In genomic region chr15:80366899-80367298, GRCm38 (mm10) we compare ENCODE assay signal across 8 mouse cellular contexts.
DNase-seq lines count a peak whose midpoint lies in the region; ATAC-seq and TF ChIP-seq lines count a peak whose summit lies in the region.

No protein-coding gene starts in this region.

- 38% methylated on average over 16 of the region's 16 CpGs for WGBS in hindbrain, embryonic 11.5 days
- WGBS in lung, postnatal 0 days = 13% methylated on average over 16 of the region's 16 CpGs

- TF ChIP-seq EP300 in lung, postnatal 0 days (IDR thresholded peaks at IDR 0.05) = no peak

- no peak overlapping the region for H3K9ac ChIP-seq in hindbrain, embryonic 11.5 days (ENCODE audit: low read depth, low read length)
- H3K9ac ChIP-seq in lung, postnatal 0 days (replicated peaks; ENCODE audit: low read depth) = no peak overlapping the region

- no peak for TF ChIP-seq POLR2A in myocyte (IDR thresholded peaks at IDR 0.05; ENCODE audit: insufficient read length, low read depth)

- no peak for TF ChIP-seq CTCF in gastrocnemius, adult 2 months (IDR thresholded peaks at IDR 0.05)
- TF ChIP-seq CTCF in lung, postnatal 0 days (IDR thresholded peaks at IDR 0.05) = no peak

- intact Hi-C loops in gastrocnemius, adult 2 months (cut with DNase I) = no loop called here
- intact Hi-C loops in gastrocnemius, postnatal 14 days (cut with DNase I; ENCODE audit: low total_unique reads) = no loop called here

- no peaks in the 10 kb centered on the region for H3K9me3 ChIP-seq in hindbrain, embryonic 11.5 days (ENCODE audit: control insufficient read depth, low read length)
- H3K9me3 ChIP-seq in lung, postnatal 0 days (ENCODE audit: low read length) = no peaks in the 10 kb centered on the region

- H3K27ac ChIP-seq in gastrocnemius, adult 2 months = no peak overlapping the region
- H3K27ac ChIP-seq in hindbrain, embryonic 11.5 days (ENCODE audit: low read depth, low read length) = no peak overlapping the region
- no peak overlapping the region for H3K27ac ChIP-seq in lung, postnatal 0 days (ENCODE audit: low read length)

- H3ac ChIP-seq in myocyte (ENCODE audit: control insufficient read depth, insufficient read length) = no peak overlapping the region

- no peaks in the 10 kb centered on the region for H3K27me3 ChIP-seq in hindbrain, embryonic 11.5 days (ENCODE audit: control insufficient read depth, insufficient read depth, low read length)
- peaks cover 33% of the 10 kb centered on the region for H3K27me3 ChIP-seq in myocyte (ENCODE audit: control insufficient read depth, insufficient read depth, insufficient read length)
- 0 out of 2 replicates have a peak, but pooled peaks cover 3% of the 10 kb centered on the region for H3K27me3 ChIP-seq in lung, postnatal 0 days (replicated peaks; ENCODE audit: insufficient read depth, low read length)

- DNase-seq in gastrocnemius, adult 2 months = peak; percentile 53
- DNase-seq in gastrocnemius, postnatal 14 days = no peak
- DNase-seq in ZHBTc4 (ENCODE audit: low read depth, low spot score) = peak; percentile 15
- DNase-seq in hindbrain, embryonic 11.5 days (ENCODE audit: low spot score) = peak; percentile 47
- no peak for DNase-seq in c-Kit-positive CD71-positive TER-119-positive erythroid progenitor cells, embryonic 14.5 days (ENCODE audit: low spot score)
- no peak for DNase-seq in cerebellum, adult 9-10 months
- no peak for DNase-seq in lung, postnatal 0 days (ENCODE audit: low spot score)

- H3K4me3 ChIP-seq in gastrocnemius, adult 2 months = no peak overlapping the region
- H3K4me3 ChIP-seq in hindbrain, embryonic 11.5 days (ENCODE audit: low read depth, low read length) = no peak overlapping the region
- H3K4me3 ChIP-seq in myocyte = no peak overlapping the region
- no peak overlapping the region for H3K4me3 ChIP-seq in lung, postnatal 0 days (ENCODE audit: low read depth, low read length)

- no peaks in the 10 kb centered on the region; the same call in 1 of the 2 replicates for H3K4me1 ChIP-seq in hindbrain, embryonic 11.5 days (replicated peaks; ENCODE audit: control insufficient read depth, insufficient read depth, low read length)
- no peaks in the 10 kb centered on the region for H3K4me1 ChIP-seq in lung, postnatal 0 days (ENCODE audit: insufficient read depth, low read depth, low read length)

- no peaks in the 10 kb centered on the region for H3K36me3 ChIP-seq in hindbrain, embryonic 11.5 days (ENCODE audit: control insufficient read depth, insufficient read depth, low read length)
- no peaks in the 10 kb centered on the region for H3K36me3 ChIP-seq in myocyte (ENCODE audit: control insufficient read depth, insufficient read depth)
- no peaks in the 10 kb centered on the region for H3K36me3 ChIP-seq in lung, postnatal 0 days (ENCODE audit: insufficient read depth, low read length)

- H3K79me2 ChIP-seq in myocyte (ENCODE audit: control insufficient read depth, insufficient read depth) = no peaks in the 10 kb centered on the region

- H3K4me2 ChIP-seq in hindbrain, embryonic 11.5 days (replicated peaks; ENCODE audit: low read depth, low read length) = no peak overlapping the region
- H3K4me2 ChIP-seq in myocyte (ENCODE audit: low read depth) = peak overlapping the region; percentile 6
- H3K4me2 ChIP-seq in lung, postnatal 0 days (replicated peaks; ENCODE audit: low read depth, low read length) = no peak overlapping the region

- no peak for ATAC-seq in hindbrain, embryonic 11.5 days (ENCODE audit: low FRiP score)
- ATAC-seq in lung, postnatal 0 days = no peak

TF ChIP-seq in myocyte, 11 proteins besides CTCF, POLR2A, EP300 and RAD21:
- TF ChIP-seq MAX (IDR thresholded peaks at IDR 0.05; ENCODE audit: low read depth) = no peak
- TF ChIP-seq TCF12 (IDR thresholded peaks at IDR 0.05; ENCODE audit: insufficient read depth, poor library complexity, severe bottlenecking) = peak; percentile 81
- TF ChIP-seq E2F4 (IDR thresholded peaks at IDR 0.05; ENCODE audit: insufficient read depth) = no peak
- TF ChIP-seq USF1 (IDR thresholded peaks at IDR 0.05; ENCODE audit: low read depth) = no peak
- peak; percentile 66 to 93 (median 93) for TF ChIP-seq MYOD1 (IDR thresholded peaks at IDR 0.05; ENCODE audit: control insufficient read depth in 1 of 3, insufficient read length in 2 of 3, low read depth in 2 of 3)
- no peak for TF ChIP-seq SRF (IDR thresholded peaks at IDR 0.05; ENCODE audit: control insufficient read depth, insufficient read length, low read depth)
- TF ChIP-seq MYOG (IDR thresholded peaks at IDR 0.05; ENCODE audit: control insufficient read depth in 1 of 3, insufficient read depth in 1 of 3, insufficient read length in 2 of 3, low read depth in 2 of 3) = peak; percentile 45 to 80 (median 78)
- TF ChIP-seq POLR2AphosphoS2 (IDR thresholded peaks at IDR 0.05; ENCODE audit: insufficient read length, low read depth) = no peak
- TF ChIP-seq TCF3 (IDR thresholded peaks at IDR 0.05; ENCODE audit: insufficient read length, low read depth) = peak; percentile 9
- TF ChIP-seq CEBPB (IDR thresholded peaks at IDR 0.05; ENCODE audit: insufficient read depth, poor library complexity, severe bottlenecking) = no peak
- TF ChIP-seq REST (IDR thresholded peaks at IDR 0.05; ENCODE audit: insufficient read depth, insufficient read length) = no peak
TF ChIP-seq in myocyte: peak in this region for 4.

Comparison
In these comparisons a context has a peak if more than half of its experiments do, and no peak if none do; other contexts are left out.
1. DNase-seq: peak in gastrocnemius, adult 2 months (single experiment), ZHBTc4 (single experiment) and hindbrain, embryonic 11.5 days (single experiment); none in gastrocnemius, postnatal 14 days (single experiment), c-Kit-positive CD71-positive TER-119-positive erythroid progenitor cells, embryonic 14.5 days (single experiment), cerebellum, adult 9-10 months (single experiment) and lung, postnatal 0 days (single experiment).